Mouse (Mus musculus) lung, embryonic 14.5 days (tissue): Measurements from ENCODE around the gene Sox10. TPM values are rescaled to one million over a fixed set of nuclear protein-coding genes. Genes with fewer than 3 reads are reported as not detected.
A peak's percentile ranks its signal among the peaks of the same experiment; 100 is the strongest.

Experiments
- ATAC-seq: fragments of 200-750 bp; cut with Nextera tagmentation; 2 replicates; pipeline ENCODE4 v1.8.0; 2017; ENCODE audit warnings: mild to moderate bottlenecking, moderate TSS enrichment, moderate library complexity; ENCODE audit not compliant: insufficient read depth
- DNase-seq: peaks from one replicate; pipeline ENCODE4 v3.0.0-alpha.2; 2015
- H3K27ac ChIP-seq: fragments of 300-500 bp; sonication (generic); 2 replicates; pipeline ENCODE4 v1.5.1; 2014; ENCODE audit warnings: low read depth, mild to moderate bottlenecking, moderate library complexity
- H3K27me3 ChIP-seq: fragments of 300-500 bp; sonication (generic); 2 replicates; pipeline ENCODE4 v1.6.1; 2014; ENCODE audit warnings: low read length, control low read depth; ENCODE audit not compliant: insufficient read depth
- H3K36me3 ChIP-seq: fragments of 300-500 bp; sonication (generic); 2 replicates; pipeline ENCODE4 v1.6.1; 2014; ENCODE audit warnings: control low read depth; ENCODE audit not compliant: insufficient read depth
- H3K4me1 ChIP-seq: fragments of 300-500 bp; sonication (generic); 2 replicates; pipeline ENCODE4 v1.6.1; 2014; ENCODE audit warnings: antibody characterized with exemption, control low read depth; ENCODE audit not compliant: insufficient read depth
- H3K4me2 ChIP-seq: fragments of 300-500 bp; sonication (generic); 2 replicates; pipeline ENCODE4 v1.6.1; 2014; ENCODE audit warnings: mild to moderate bottlenecking
- H3K4me3 ChIP-seq: fragments of 300-500 bp; sonication (generic); 2 replicates; pipeline ENCODE4 v1.5.1; 2014; ENCODE audit warnings: low read depth, low read length
- H3K9ac ChIP-seq: fragments of 300-500 bp; sonication (generic); 2 replicates; pipeline ENCODE4 v1.6.1; 2014
- H3K9me3 ChIP-seq: fragments of 300-500 bp; sonication (generic); 2 replicates; pipeline ENCODE4 v1.6.1; 2016; ENCODE audit warnings: low read depth, low read length, control low read depth
- CTCF ChIP-seq: IDR thresholded peaks from 2 replicates; pipeline ENCODE4 v1.5.1; 2016; ENCODE audit warnings: antibody characterized with exemption, low read depth
- WGBS: fragments of 180-500 bp; shearing (Covaris S2); extraction: QIAGEN DNeasy Blood & Tissue Kit; methylation state at CpG from one replicate; pipeline ENCODE4 v1.1.7; 2014; 5-methylcytosine and 5-hydroxymethylcytosine counted together
- polyA plus RNA-seq: library from polyadenylated mRNA; unstranded; fragments of >200 nt; fragmentation: Nextera tagmentation; extraction: Ambion mirVana; gene quantifications from 2 replicates; pipeline ENCODE4 v1.2.1, GENCODE M21; 2014

The Sox10 gene
- polyA plus RNA-seq, 1 experiment from 2014 or later = 0.79 TPM

DNA sequence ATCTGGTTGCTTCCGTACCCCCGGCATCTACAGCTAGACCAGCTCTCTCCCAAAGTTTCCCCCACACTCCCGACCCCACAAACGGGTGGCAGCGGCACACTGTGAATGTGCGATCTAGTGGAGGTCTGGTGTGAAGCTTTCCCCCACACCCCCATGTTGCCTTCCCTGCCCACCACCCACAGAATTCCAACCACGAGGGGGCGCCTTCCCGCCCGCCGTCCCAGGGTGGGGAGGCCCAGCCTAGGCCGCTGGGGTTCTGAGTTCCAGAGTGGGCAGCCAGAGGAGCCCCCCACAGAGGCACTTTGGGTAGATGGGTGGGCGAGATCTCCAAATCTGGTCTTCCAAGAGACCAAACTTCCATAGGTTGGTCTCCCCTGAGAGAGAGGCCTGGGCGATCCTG is 2.2 kb downstream of the Sox10 start:
- Histone ChIP-seq H3K4me1 (no peaks in the 10 kb centered on the region), H3K4me3 (no peak overlapping the region), H3K9me3 (no peaks in the 10 kb centered on the region), H3K27me3 (peaks cover 47% of the 10 kb centered on the region), H3K9ac (no peak overlapping the region), H3K27ac (no peak overlapping the region), H3K36me3 (no peaks in the 10 kb centered on the region), H3K4me2 (no peak overlapping the region)
- no peak for DNase-seq
- 39% methylated on average over 14 of the region's 14 CpGs for WGBS
- TF ChIP-seq CTCF = peak; percentile 51
- ATAC-seq = no peak

DNA sequence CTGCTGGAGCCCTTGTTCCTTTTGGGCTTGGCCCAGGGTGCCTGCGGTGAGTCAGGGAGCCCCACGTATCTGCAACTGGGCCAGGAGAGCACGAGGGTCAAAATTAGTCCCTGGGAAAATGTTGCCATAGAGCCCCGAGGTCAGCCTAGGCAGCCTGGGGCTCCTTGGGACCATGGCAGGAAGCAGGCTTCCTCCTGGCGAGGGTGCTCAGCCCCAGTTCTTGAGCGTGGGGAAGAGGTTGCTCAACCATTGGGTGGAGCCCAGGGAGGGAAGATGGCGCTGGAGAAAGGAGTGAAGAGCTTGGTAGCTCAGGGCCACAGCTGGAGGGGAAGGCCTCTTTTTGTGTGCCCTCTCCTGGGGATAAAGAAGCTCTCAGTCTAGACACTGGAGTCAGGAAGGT is 2.7 kb downstream of the Sox10 start:
- no peak overlapping the region for H3K9ac ChIP-seq
- no peak overlapping the region for H3K4me2 ChIP-seq
- no peaks in the 10 kb centered on the region for H3K36me3 ChIP-seq
- no peaks in the 10 kb centered on the region for H3K9me3 ChIP-seq
- peaks cover 47% of the 10 kb centered on the region for H3K27me3 ChIP-seq
- no peak overlapping the region for H3K4me3 ChIP-seq
- no peak for TF ChIP-seq CTCF
- H3K4me1 ChIP-seq = no peaks in the 10 kb centered on the region
- ATAC-seq = no peak
- 68% methylated on average over 7 of the region's 7 CpGs for WGBS
- DNase-seq = no peak
- no peak overlapping the region for H3K27ac ChIP-seq

DNA sequence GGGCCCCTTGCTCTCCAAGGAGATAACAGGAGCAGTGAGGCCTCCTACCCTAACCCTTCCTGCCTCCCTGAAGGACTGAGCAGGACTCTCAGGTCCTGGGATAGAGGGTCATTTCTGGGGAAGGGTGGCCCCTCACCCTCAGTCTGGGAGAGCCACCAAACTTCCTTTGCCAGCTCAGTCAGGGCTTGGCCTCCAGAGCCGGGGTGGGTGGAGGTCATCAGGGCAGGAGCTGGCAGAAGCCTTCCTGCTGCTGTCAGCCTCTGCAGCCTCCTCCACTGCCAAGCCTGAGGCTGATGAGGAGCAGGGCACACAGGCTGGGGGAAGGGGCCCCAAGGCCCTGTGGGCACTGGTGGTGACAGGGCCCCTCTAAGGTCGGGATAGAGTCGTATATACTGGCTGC is 9.5 kb downstream of the Sox10 start:
- no peak overlapping the region for H3K27ac ChIP-seq
- H3K36me3 ChIP-seq = peaks cover 19% of the 10 kb centered on the region
- no peaks in the 10 kb centered on the region for H3K4me1 ChIP-seq
- no peaks in the 10 kb centered on the region for H3K9me3 ChIP-seq
- H3K4me2 ChIP-seq = no peak overlapping the region
- ATAC-seq (no peak), DNase-seq (no peak)
- H3K27me3 ChIP-seq = no peaks in the 10 kb centered on the region
- WGBS = 38% methylated on average over 3 of the region's 3 CpGs
- no peak for TF ChIP-seq CTCF
- no peak overlapping the region for H3K9ac ChIP-seq
- H3K4me3 ChIP-seq = no peak overlapping the region

DNA sequence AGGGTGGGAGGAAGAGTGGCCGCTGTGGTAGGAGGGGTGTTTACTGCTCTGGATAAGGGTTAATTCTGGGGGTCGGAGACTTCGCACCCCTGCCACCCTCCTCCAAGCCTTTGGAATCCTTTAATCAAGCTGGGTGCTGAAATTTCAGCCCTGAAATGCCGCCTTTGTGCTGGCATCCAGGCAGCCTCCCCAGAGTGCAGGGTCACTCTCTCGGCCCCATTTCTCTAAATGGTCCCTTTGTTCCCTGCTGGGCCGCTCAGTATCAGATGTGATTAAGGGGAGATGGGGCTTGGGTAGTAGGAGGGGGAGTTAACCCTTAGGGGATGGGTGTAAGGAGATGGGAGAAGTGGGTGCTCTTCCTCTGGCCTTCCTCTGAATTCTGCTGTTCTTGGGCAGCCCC is 12.3 kb downstream of the Sox10 start:
- peaks cover 39% of the 10 kb centered on the region for H3K36me3 ChIP-seq

DNA sequence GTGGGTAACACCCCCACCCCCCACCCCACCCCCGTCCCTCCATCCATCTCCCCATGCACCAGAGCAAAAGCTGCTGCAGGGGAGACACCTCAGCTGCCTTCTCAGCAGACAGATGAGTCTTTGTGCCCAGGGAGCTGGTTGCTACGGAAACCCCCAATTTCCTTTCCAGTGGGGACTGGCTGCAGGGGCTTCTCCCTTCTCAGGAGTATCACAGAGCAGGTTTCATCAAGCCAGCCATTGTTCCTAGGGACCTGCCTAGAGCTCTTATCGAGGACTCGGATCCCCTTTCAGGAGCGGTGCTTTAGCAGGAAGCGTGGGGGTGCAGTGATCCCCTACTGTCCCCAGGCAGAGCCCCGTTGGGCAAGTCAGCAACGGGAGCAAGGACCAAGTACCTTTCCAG is 13.2 kb downstream of the Sox10 start:
- H3K27me3 ChIP-seq = no peaks in the 10 kb centered on the region
- H3K27ac ChIP-seq = peak overlapping the region; percentile 50; the same call in 1 of the 2 replicates
- TF ChIP-seq CTCF = no peak
- ATAC-seq = peak; percentile 14; the same call in 1 of the 2 replicates
- H3K36me3 ChIP-seq = peaks cover 48% of the 10 kb centered on the region
- H3K4me1 ChIP-seq = no peaks in the 10 kb centered on the region
- H3K9me3 ChIP-seq = no peaks in the 10 kb centered on the region
- 64% methylated on average over 8 of the region's 8 CpGs for WGBS
- H3K4me2 ChIP-seq = no peak overlapping the region
- H3K9ac ChIP-seq = no peak overlapping the region
- DNase-seq = peak; percentile 50
- H3K4me3 ChIP-seq = no peak overlapping the region

More for the DNA sequence above, 12.3 kb downstream of the Sox10 start:
- WGBS = 50% methylated on average over 6 of the region's 6 CpGs
- H3K27me3 ChIP-seq = no peaks in the 10 kb centered on the region
- no peak overlapping the region for H3K4me3 ChIP-seq
- no peaks in the 10 kb centered on the region for H3K4me1 ChIP-seq
- H3K9me3 ChIP-seq = no peaks in the 10 kb centered on the region
- H3K4me2 ChIP-seq = no peak overlapping the region
- H3K9ac ChIP-seq = no peak overlapping the region
- no peak for DNase-seq
- no peak for TF ChIP-seq CTCF
- H3K27ac ChIP-seq = peak overlapping the region; percentile 50; the same call in 1 of the 2 replicates
- no peak for ATAC-seq

DNA sequence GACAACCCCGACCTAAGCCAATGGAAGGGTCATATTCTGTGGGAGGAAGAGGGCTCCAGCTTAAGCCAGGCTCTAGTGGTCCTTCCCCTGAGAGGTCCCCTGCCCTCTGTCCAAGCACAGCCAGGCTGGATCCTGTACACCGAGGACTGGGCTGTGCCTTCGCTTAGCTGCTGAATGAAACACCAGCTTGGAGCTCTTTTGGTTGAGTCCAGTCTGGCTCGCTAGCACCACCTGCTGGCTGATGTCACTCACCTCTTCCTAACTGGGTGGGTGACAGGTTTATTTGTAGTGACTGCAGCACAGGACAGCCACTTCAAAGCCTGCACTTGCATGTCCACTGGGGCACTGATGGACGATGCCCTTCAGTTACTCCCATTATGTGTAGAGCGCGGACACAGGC is 16.5 kb downstream of the Sox10 start:
- Histone ChIP-seq H3K27ac (no peak overlapping the region), H3K36me3 (peaks cover 75% of the 10 kb centered on the region), H3K9me3 (no peaks in the 10 kb centered on the region), H3K9ac (no peak overlapping the region), H3K27me3 (no peaks in the 10 kb centered on the region), H3K4me1 (no peaks in the 10 kb centered on the region), H3K4me3 (no peak overlapping the region), H3K4me2 (no peak overlapping the region)
- DNase-seq = peak; percentile 93
- peak; percentile 60 for ATAC-seq
- WGBS = 51% methylated on average over 7 of the region's 7 CpGs
- TF ChIP-seq CTCF = peak; percentile 96

DNA sequence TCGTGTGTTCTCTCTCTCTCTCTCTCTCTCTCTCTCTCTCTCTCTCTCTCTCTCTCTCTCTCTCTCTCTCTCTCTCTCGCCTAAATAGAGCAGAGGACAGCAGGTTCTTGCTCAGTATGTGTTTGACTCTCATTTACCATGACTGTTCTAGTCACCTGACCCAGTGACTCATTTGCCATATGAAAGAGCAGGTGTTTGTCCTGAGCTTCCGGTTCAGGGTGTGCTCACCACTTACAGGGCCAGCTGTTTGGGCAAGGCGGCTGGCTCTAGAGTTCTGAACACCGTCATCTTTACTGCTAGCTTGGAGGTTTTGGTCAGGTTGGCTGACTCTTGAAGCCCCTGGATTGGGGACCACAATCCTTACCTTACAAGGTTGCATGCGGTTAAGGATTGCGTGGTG is 19.5 kb downstream of the Sox10 start:
- no peak for DNase-seq
- H3K9ac ChIP-seq = no peak overlapping the region
- WGBS = 86% methylated on average over 7 of the region's 7 CpGs
- no peak overlapping the region for H3K27ac ChIP-seq
- no peak overlapping the region for H3K4me3 ChIP-seq
- no peaks in the 10 kb centered on the region for H3K4me1 ChIP-seq
- no peaks in the 10 kb centered on the region for H3K9me3 ChIP-seq
- peaks cover 55% of the 10 kb centered on the region for H3K36me3 ChIP-seq
- no peaks in the 10 kb centered on the region for H3K27me3 ChIP-seq
- H3K4me2 ChIP-seq = no peak overlapping the region
- TF ChIP-seq CTCF = no peak
- no peak for ATAC-seq

DNA sequence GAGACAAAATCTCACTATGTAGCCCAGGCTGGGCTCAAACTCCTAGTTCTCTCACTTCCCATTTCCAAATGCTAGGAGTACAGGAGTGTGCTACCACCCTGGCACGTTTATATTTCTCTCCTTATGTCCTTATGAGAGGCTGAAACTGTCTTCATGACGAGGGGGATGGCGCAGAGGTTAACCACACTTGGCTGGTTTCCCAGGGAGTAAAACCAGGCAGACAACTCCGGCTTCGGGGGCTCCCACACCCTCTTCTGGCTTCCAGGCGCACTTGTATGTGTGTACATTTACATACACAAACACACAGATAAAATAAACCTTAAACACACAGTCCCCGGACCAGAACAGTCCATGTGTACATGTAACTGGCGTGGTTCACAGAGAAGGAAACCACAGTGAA is 21.0 kb downstream of the Sox10 start:
- Histone ChIP-seq H3K9me3 (no peaks in the 10 kb centered on the region), H3K36me3 (peaks cover 44% of the 10 kb centered on the region), H3K27me3 (no peaks in the 10 kb centered on the region), H3K4me2 (no peak overlapping the region), H3K4me1 (no peaks in the 10 kb centered on the region), H3K4me3 (no peak overlapping the region), H3K27ac (no peak overlapping the region), H3K9ac (no peak overlapping the region)
- no peak for TF ChIP-seq CTCF
- DNase-seq (no peak), ATAC-seq (no peak)
- WGBS = 57% methylated on average over 8 of the region's 8 CpGs
